Mouse (Mus musculus): Measurements from ENCODE around the gene Selenoi. TPM values are rescaled to one million over a fixed set of nuclear protein-coding genes. Genes with fewer than 3 reads are reported as not detected.

The Selenoi gene
- polyA plus RNA-seq, 1 experiment from 2014 or later, result 25.5 TPM

DNA sequence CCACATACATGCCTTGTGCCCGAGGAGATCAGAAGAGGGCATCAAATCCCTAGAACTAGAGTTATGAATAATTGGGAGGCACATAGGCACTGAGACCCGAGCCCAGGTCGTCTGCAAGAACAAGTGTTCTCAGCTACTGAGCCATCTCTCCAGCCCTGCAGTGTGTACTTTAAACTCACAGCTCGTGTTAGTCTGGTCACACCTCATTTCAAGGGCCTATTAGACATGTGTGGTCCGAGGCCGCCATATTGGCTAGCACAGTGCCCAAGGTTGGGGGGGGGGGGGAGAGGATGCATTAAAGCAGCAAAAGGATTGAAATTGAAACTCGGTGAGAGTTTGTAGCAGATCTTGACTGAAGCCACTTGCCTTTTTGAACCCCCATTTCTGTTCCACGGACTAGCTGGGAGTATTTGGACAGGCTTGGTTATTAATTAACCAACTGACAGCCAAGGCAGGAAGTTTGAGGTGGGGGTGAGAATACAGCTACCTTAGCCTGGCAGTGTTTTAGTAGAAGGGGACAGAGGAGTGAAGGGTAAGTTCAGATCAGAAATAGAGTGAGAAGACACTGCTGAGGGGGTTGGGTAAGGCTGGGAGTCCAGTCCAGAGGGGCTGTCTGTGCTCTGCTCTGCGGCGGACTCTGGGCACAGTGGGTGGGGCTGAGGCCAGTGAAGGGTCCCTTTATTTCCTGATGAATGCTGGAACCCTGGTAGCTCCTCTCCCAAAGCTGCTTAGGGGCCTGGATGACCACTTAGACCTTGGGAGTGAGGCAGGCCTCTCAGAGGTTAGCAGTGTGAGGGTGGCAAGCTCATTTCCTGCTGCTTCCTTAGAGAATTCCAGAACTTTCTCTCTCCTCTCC lies 53.8 kb downstream of the Selenoi start:
- Histone ChIP-seq H3K36me3 (replicated peaks) (no peaks in the 10 kb centered on the region), H3K9me3 (peaks cover 7% of the 10 kb centered on the region; the same call in 1 of the 2 replicates), H3K9ac (no peak overlapping the region), H3K27ac (no peak overlapping the region), H3K4me3 (replicated peaks) (no peak overlapping the region), H3K27me3 (no peaks in the 10 kb centered on the region), H3K4me1 (no peaks in the 10 kb centered on the region), H3K4me2 (no peak overlapping the region)
- WGBS, result 86% methylated on average over 10 of the region's 10 CpGs
- no peak for ATAC-seq (ENCODE audit: low FRiP score)

DNA sequence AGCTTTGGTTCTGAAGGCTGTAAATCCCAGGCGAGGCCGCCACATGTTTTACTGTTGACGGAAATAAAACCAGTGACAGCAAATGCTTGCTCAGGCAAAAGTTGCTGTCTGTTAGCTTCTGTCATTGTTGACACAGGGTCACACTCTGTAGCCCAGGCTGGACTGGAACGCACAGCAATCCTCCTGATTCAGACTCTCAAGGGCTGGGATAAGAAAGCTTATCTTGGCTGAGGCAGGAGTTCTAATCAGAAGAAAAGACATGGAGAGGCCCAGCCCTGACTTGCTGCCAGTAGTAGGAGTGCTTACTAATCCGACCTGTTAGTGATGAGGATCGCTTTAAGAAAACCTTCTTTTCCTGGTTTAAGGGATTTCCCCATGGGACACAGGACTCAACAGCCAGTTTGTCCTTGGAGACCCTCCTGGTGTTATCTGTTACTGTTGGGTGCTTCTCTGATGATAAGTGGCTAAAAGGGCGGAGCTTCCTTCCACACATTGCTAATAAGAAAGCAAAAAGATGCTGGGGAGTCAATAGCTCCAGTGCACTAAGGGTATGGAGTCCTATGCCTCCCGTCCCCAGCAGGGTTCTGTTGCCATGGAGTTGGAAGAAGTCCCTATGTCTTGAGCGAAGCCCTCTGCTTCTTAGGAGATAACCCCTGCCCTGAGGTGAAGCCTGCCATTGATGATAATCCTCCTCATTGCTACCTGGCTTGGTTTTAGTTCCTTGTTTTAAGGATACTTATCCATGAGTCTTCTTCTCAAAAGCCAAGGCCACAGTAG lies 54.9 kb downstream of the Selenoi start:
- no peaks in the 10 kb centered on the region for H3K36me3 ChIP-seq (replicated peaks)
- no peak overlapping the region for H3K4me3 ChIP-seq (replicated peaks)
- H3K9me3 ChIP-seq, result peaks cover 7% of the 10 kb centered on the region; the same call in 1 of the 2 replicates
- ATAC-seq (ENCODE audit: low FRiP score), result no peak
- no peak overlapping the region for H3K9ac ChIP-seq
- no peak overlapping the region for H3K4me2 ChIP-seq
- no peaks in the 10 kb centered on the region for H3K4me1 ChIP-seq
- no peaks in the 10 kb centered on the region for H3K27me3 ChIP-seq
- H3K27ac ChIP-seq, result no peak overlapping the region
- WGBS, result 79% methylated on average over 9 of the region's 9 CpGs

Other genes starting within 250 kb of the Selenoi start
- 0.13 TPM in 1 of 2 replicates, not detected in the other for gene Il6, start 219.5 kb upstream of the Selenoi start, polyA plus RNA-seq (2016; fragmentation: Nextera tagmentation; extraction: Ambion mirVana)
- 237 and 241 TPM in 2 replicates for gene Tyms, start 159.0 kb upstream of the Selenoi start, polyA plus RNA-seq (2016; fragmentation: Nextera tagmentation; extraction: Ambion mirVana)
- gene Garem2, start 127.4 kb upstream of the Selenoi start, polyA plus RNA-seq (2016; fragmentation: Nextera tagmentation; extraction: Ambion mirVana), result 22.5 and 24.7 TPM in 2 replicates
- 8.0 and 8.3 TPM in 2 replicates for gene 3110082J24Rik, start 126.5 kb upstream of the Selenoi start, polyA plus RNA-seq (2016; fragmentation: Nextera tagmentation; extraction: Ambion mirVana)
- gene Hadha, start 77.4 kb upstream of the Selenoi start, polyA plus RNA-seq (2016; fragmentation: Nextera tagmentation; extraction: Ambion mirVana), result 86.8 and 94.8 TPM in 2 replicates
- 84.0 and 88.9 TPM in 2 replicates for gene Hadhb, start 77.3 kb upstream of the Selenoi start, polyA plus RNA-seq (2016; fragmentation: Nextera tagmentation; extraction: Ambion mirVana)
- gene Adgrf3, start 26.9 kb upstream of the Selenoi start, polyA plus RNA-seq (2016; fragmentation: Nextera tagmentation; extraction: Ambion mirVana), result not detected in 2 replicates
- 1.5 and 1.6 TPM in 2 replicates for gene Drc1, start 48.8 kb downstream of the Selenoi start, polyA plus RNA-seq (2016; fragmentation: Nextera tagmentation; extraction: Ambion mirVana)
- gene Otof, start 229.4 kb downstream of the Selenoi start, polyA plus RNA-seq (2016; fragmentation: Nextera tagmentation; extraction: Ambion mirVana), result 0.19 and 0.23 TPM in 2 replicates
- gene 1700001C02Rik, start 233.5 kb downstream of the Selenoi start, polyA plus RNA-seq (2016; fragmentation: Nextera tagmentation; extraction: Ambion mirVana), result not detected in 2 replicates